Mouse (Mus musculus) forebrain, postnatal 0 days (tissue): Measurements from ENCODE around the gene Ints7. TPM values are rescaled to one million over a fixed set of nuclear protein-coding genes. Genes with fewer than 3 reads are reported as not detected.

Source experiments
- ATAC-seq: fragments of 200-750 bp; cut with Nextera tagmentation; 2 replicates; pipeline ENCODE4 v1.8.0; 2017; ENCODE audit warnings: mild to moderate bottlenecking, moderate library complexity
- DNase-seq: peaks from one replicate; pipeline ENCODE4 v3.0.0-alpha.2; 2015
- H3K27ac ChIP-seq: fragments of 300-500 bp; sonication (generic); 2 replicates; pipeline ENCODE4 v1.5.1; 2014; ENCODE audit warnings: low read depth, mild to moderate bottlenecking, antibody characterized with exemption, low read length, moderate library complexity, mixed read lengths
- H3K27me3 ChIP-seq: fragments of 300-500 bp; sonication (generic); 2 replicates; pipeline ENCODE4 v1.6.1; 2014; ENCODE audit warnings: mild to moderate bottlenecking, low read length, mixed read lengths; ENCODE audit not compliant: insufficient read depth
- H3K36me3 ChIP-seq: fragments of 300-500 bp; sonication (generic); 2 replicates; pipeline ENCODE4 v1.6.1; 2014; ENCODE audit warnings: mild to moderate bottlenecking, moderate library complexity; ENCODE audit not compliant: insufficient read depth
- H3K4me1 ChIP-seq: fragments of 300-500 bp; sonication (generic); 2 replicates; pipeline ENCODE4 v1.6.1; 2014; ENCODE audit warnings: antibody characterized with exemption; ENCODE audit not compliant: insufficient read depth
- H3K4me2 ChIP-seq: fragments of 300-500 bp; sonication (generic); 2 replicates; pipeline ENCODE4 v1.6.1; 2014; ENCODE audit warnings: low read depth, mild to moderate bottlenecking, moderate library complexity
- H3K4me3 ChIP-seq: fragments of 300-500 bp; sonication (generic); 2 replicates; pipeline ENCODE4 v1.5.1; 2014; ENCODE audit warnings: low read depth, low read length, mixed read lengths
- H3K9ac ChIP-seq: fragments of 300-500 bp; sonication (generic); 2 replicates; pipeline ENCODE4 v1.6.1; 2014; ENCODE audit warnings: mild to moderate bottlenecking
- H3K9me3 ChIP-seq: fragments of 300-500 bp; sonication (generic); 2 replicates; pipeline ENCODE4 v1.6.1; 2016; ENCODE audit warnings: low read length
- CTCF ChIP-seq: sonication (generic); IDR thresholded peaks from 2 replicates; pipeline ENCODE4 v1.5.1; 2016; ENCODE audit warnings: antibody characterized with exemption, control low read depth, low read depth
- WGBS: fragments of 180-500 bp; shearing (Covaris S2); extraction: QIAGEN DNeasy Blood & Tissue Kit; methylation state at CpG from one replicate; pipeline ENCODE4 v1.1.7; 2014; 5-methylcytosine and 5-hydroxymethylcytosine counted together
- polyA plus RNA-seq: library from polyadenylated mRNA; unstranded; fragments of >200 nt; fragmentation: Nextera tagmentation; extraction: Ambion mirVana; gene quantifications from 2 replicates; pipeline ENCODE4 v1.2.1, GENCODE M21; 2015
- total RNA-seq: library from RNA; depleted of rRNA; stranded (reverse); fragments of >200 nt; gene quantifications from 2 replicates; pipeline ENCODE4 v1.2.3, GENCODE M21; 2014

Gene Ints7
- total and polyA plus RNA-seq, 2 experiments from 2014 or later, result 27.9 to 47.8 TPM

DNA sequence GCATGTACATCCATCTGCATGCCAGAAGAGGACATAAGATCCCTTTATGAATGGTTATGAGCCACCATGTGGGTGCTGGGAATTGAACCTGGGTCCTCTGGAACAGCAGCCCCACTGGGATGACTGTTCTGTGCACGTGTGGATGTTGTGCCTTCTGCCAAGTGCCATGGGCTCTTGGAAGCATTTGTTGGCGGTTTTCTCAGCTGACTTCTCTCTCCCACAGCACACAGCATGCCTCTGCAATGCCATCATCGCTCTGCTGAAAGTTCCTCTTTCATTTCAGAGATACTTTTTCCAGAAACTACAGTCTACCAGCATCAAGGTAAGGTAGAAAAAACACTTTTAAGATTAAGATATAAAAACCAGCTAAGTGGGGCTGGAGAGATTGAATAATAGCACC lies 42.2 kb downstream of the Ints7 start:
- Histone ChIP-seq H3K9me3 (no peaks in the 10 kb centered on the region), H3K27me3 (no peaks in the 10 kb centered on the region), H3K4me3 (no peak overlapping the region), H3K9ac (no peak overlapping the region), H3K36me3 (peaks cover 83% of the 10 kb centered on the region), H3K4me2 (no peak overlapping the region), H3K4me1 (no peaks in the 10 kb centered on the region), H3K27ac (no peak overlapping the region)
- ATAC-seq (no peak), DNase-seq (no peak)
- TF ChIP-seq CTCF, result no peak
- 87% methylated on average over 3 of the region's 3 CpGs for WGBS

DNA sequence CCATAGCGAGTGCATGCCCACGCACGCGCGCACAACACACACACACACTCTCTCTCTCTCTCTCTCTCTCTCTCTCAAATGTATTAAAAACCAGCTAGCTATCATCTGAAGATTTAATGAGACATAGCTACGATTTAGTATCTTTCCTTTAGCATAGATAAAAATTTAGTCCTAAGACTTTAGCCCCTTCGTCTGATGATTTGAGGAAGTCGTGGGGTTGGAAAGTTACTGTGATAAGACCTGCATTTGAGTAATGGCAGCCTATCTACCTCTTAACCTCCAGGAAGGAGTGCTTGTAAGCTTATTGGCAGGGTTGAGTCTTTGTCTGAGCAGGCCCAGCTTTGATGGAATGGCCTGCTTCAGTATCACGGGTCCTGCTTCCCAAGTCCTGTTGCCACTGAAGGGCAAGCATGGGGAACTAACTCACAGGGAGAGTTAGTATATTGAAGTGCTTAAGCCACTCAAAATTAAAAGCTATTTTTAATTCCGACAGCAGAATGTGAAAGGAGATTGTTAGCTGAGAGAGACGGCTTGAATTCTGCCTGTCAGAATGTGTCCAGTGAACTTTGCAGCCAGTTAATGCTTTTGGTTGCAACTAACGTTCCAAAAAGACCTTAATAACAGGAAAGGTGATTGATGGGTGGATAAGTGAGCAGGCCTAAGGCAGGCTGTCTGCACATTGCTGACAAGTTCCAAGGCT lies 42.8 kb downstream of the Ints7 start:
- H3K27me3 ChIP-seq, result no peaks in the 10 kb centered on the region
- no peaks in the 10 kb centered on the region for H3K4me1 ChIP-seq
- no peak overlapping the region for H3K4me3 ChIP-seq
- H3K36me3 ChIP-seq, result peaks cover 80% of the 10 kb centered on the region
- H3K4me2 ChIP-seq, result no peak overlapping the region
- TF ChIP-seq CTCF, result no peak
- 91% methylated on average over 12 of the region's 12 CpGs for whole genome bisulfite sequencing
- H3K9ac ChIP-seq, result no peak overlapping the region
- DNase-seq, result no peak
- no peaks in the 10 kb centered on the region for H3K9me3 ChIP-seq
- no peak overlapping the region for H3K27ac ChIP-seq
- no peak for ATAC-seq

DNA sequence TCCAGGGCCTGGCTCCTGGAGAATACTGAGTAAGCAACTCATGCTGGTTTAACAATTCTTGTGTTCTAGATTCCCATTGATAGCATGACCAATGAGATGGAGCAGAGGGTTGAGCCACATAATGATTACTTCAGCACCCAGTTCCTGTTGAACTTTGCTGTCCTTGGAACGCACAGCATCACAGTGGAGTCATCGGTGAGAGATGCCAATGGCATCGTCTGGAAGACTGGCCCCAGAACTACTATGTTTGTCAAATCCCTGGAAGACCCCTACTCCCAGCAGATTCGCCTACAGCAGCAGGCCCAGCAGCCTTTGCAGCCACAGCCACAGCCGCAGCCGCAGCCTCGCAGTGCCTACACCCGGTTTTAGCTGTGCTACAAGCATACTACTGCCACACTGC lies 45.7 kb downstream of the Ints7 start:
- peaks cover 59% of the 10 kb centered on the region for H3K36me3 ChIP-seq
- 94% methylated on average over 8 of the region's 8 CpGs for WGBS
- H3K4me2 ChIP-seq, result no peak overlapping the region
- H3K9me3 ChIP-seq, result no peaks in the 10 kb centered on the region
- H3K27me3 ChIP-seq, result no peaks in the 10 kb centered on the region
- no peak overlapping the region for H3K27ac ChIP-seq
- DNase-seq (no peak), ATAC-seq (no peak)
- no peak overlapping the region for H3K9ac ChIP-seq
- no peaks in the 10 kb centered on the region for H3K4me1 ChIP-seq
- TF ChIP-seq CTCF, result no peak
- no peak overlapping the region for H3K4me3 ChIP-seq

DNA sequence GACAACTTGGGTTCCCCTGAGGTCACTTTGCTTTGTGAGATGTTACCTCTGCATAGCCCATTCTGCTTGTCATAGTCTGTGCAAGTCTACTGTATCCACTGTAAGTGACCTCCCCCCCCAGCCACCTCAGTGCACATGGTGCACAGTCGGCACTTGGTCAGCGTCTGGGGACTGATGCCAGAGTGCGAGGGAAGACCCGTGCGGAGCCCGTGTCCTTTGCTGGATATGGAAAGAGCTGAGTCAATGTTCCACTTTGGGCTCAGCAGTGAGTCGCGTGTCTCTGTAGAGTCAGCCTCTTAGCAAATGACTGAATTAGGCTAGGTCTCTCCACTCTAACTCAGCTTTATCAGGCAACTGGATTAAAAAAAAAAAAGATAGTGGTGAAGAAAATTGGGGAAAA lies 47.4 kb downstream of the Ints7 start:
- no peak overlapping the region for H3K27ac ChIP-seq
- no peak for ATAC-seq
- no peaks in the 10 kb centered on the region for H3K4me1 ChIP-seq
- H3K27me3 ChIP-seq, result no peaks in the 10 kb centered on the region
- H3K9me3 ChIP-seq, result no peaks in the 10 kb centered on the region
- H3K4me2 ChIP-seq, result no peak overlapping the region
- DNase-seq, result no peak
- H3K4me3 ChIP-seq, result no peak overlapping the region
- peaks cover 45% of the 10 kb centered on the region for H3K36me3 ChIP-seq
- TF ChIP-seq CTCF, result no peak
- H3K9ac ChIP-seq, result no peak overlapping the region
- 92% methylated on average over 8 of the region's 8 CpGs for WGBS

DNA sequence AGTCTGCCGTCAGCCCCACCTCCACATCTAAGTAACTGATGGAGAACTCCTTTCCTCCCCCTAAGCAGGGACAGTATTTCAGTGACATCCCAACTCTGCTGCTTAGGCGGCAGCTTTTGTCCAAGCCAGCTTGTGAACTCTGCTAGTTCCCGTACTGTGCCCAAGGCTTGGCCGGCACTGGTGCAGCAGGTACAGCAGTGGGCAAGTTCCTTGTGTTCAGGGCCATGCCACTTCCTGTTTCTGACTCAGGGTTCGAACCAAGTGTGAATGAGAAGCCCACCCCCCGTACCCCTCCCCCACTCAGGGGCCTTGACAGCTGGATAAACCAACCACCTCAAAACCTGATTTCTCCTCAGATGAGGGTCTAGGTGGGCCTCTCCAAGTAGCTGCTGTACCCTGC lies 49.1 kb downstream of the Ints7 start:
- Histone ChIP-seq H3K27ac (no peak overlapping the region), H3K9ac (no peak overlapping the region), H3K36me3 (peaks cover 30% of the 10 kb centered on the region), H3K27me3 (no peaks in the 10 kb centered on the region), H3K4me1 (no peaks in the 10 kb centered on the region), H3K9me3 (no peaks in the 10 kb centered on the region), H3K4me2 (no peak overlapping the region), H3K4me3 (no peak overlapping the region)
- WGBS, result 75% methylated on average over 6 of the region's 6 CpGs
- TF ChIP-seq CTCF, result no peak
- DNase-seq (no peak), ATAC-seq (no peak)

DNA sequence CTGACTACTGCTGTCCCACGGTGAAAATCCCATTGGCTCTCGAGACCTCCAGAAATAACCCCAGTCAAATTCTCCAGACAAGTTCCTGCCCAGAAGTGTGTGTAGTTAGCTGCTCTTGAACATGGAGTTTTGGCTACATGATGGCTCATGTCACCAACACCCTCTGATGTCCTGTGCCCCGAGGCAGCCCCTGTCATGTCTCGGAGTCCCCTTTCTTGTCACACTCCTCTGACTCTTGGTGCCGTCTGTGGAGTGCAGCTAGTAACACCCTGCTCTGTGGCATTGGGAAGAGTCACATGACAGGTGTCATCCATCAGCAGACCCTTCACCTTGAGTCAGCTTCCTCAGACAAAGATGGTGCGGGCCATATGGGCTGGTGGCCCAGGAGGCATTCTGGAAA lies 49.6 kb downstream of the Ints7 start:
- no peak overlapping the region for H3K4me3 ChIP-seq
- no peak overlapping the region for H3K4me2 ChIP-seq
- H3K36me3 ChIP-seq, result peaks cover 24% of the 10 kb centered on the region
- H3K27ac ChIP-seq, result no peak overlapping the region
- 75% methylated on average over 6 of the region's 6 CpGs for WGBS
- no peaks in the 10 kb centered on the region for H3K4me1 ChIP-seq
- H3K9ac ChIP-seq, result no peak overlapping the region
- H3K27me3 ChIP-seq, result no peaks in the 10 kb centered on the region
- H3K9me3 ChIP-seq, result no peaks in the 10 kb centered on the region
- ATAC-seq, result no peak
- no peak for TF ChIP-seq CTCF
- no peak for DNase-seq

DNA sequence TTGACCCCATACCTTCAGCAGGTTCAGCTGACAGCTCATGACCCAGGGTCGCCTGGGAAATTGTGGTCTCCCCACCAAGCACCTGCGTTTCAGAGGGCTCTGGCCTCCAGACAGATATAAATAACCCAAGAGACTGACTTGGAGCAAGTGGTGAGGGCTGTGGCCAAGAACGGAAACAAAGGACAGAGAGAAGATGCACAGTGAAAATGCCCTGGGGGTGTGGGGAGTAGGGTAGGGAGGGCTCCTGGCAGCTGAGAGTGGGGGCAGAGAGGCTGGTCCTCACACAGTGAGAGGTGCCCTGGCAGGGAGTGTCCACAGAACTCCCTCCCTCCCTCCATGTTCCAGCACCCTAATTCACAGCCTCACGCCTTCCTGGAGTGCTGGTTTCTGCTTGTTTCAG lies 50.2 kb downstream of the Ints7 start:
- no peak overlapping the region for H3K9ac ChIP-seq
- 59% methylated on average over 4 of the region's 4 CpGs for WGBS
- TF ChIP-seq CTCF, result no peak
- DNase-seq (no peak), ATAC-seq (no peak)
- no peak overlapping the region for H3K27ac ChIP-seq
- no peaks in the 10 kb centered on the region for H3K27me3 ChIP-seq
- no peaks in the 10 kb centered on the region for H3K4me1 ChIP-seq
- H3K9me3 ChIP-seq, result no peaks in the 10 kb centered on the region
- H3K4me2 ChIP-seq, result no peak overlapping the region
- no peak overlapping the region for H3K4me3 ChIP-seq
- peaks cover 18% of the 10 kb centered on the region for H3K36me3 ChIP-seq
